Mouse (Mus musculus): ENCODE measurements at regions not wholly inside any gene's neighbourhood (a gene's known extent, or its start where the extent isn't known, plus 50 kb on each side); places are given as distances from the start of the nearest gene placed in this dataset.

- intact Hi-C loops (cut with DNase I): no loop called here
- DNase-seq (ENCODE audit: extremely low spot score in 1 of 2, low spot score in 2 of 2): no peak
Observed at GRCm38 (mm10) chr2:78008094-78008493, 61.9 kb upstream of the Cwc22 start.

- DNase-seq (ENCODE audit: extremely low spot score in 1 of 2, low spot score in 2 of 2): no peak
- intact Hi-C loops (cut with DNase I): no loop called here
Observed at GRCm38 (mm10) chr2:78005402-78006021, 59.3 kb upstream of the Cwc22 start.

GRCm38 (mm10) chr2:78004426-78004825 is 58.3 kb upstream of the Cwc22 start:
- intact Hi-C loops (cut with DNase I): no loop called here
- DNase-seq (ENCODE audit: extremely low spot score in 1 of 2, low spot score in 2 of 2): no peak

All from left cerebral cortex, postnatal 10 days (tissue).